Mouse (Mus musculus): ENCODE measurements around the gene Spint1. TPM values are rescaled to one million over a fixed set of nuclear protein-coding genes. Genes with fewer than 3 reads are reported as not detected.

Gene Spint1
- polyA plus RNA-seq, 1 experiment from 2014 or later, result 62.7 TPM

GRCm38 (mm10) chr2:119287372-119287771, 50.2 kb downstream of the Spint1 start:
- Histone ChIP-seq H3K27ac (no peak overlapping the region), H3K4me2 (ENCODE audit: low read length) (no peak overlapping the region), H3K9me3 (replicated peaks; ENCODE audit: low read length) (no peaks in the 10 kb centered on the region), H3K9ac (ENCODE audit: low read depth, low read length) (no peak overlapping the region), H3K4me1 (replicated peaks; ENCODE audit: insufficient read depth, low read length) (0 out of 2 replicates have a peak, but pooled peaks cover 4% of the 10 kb centered on the region), H3K4me3 (replicated peaks; ENCODE audit: low read depth, low read length) (no peak overlapping the region), H3K27me3 (ENCODE audit: insufficient read depth, low read length) (no peaks in the 10 kb centered on the region), H3K36me3 (ENCODE audit: insufficient read depth, low read length) (0 out of 2 replicates have a peak, but pooled peaks cover 15% of the 10 kb centered on the region)
- DNase-seq (ENCODE audit: low spot score) (no peak), ATAC-seq (replicated peaks; ENCODE audit: low FRiP score, low read depth) (no peak)
- WGBS, result 87% methylated on average over 5 of the region's 5 CpGs
- no peak for TF ChIP-seq CTCF (IDR thresholded peaks at IDR 0.05; ENCODE audit: low read depth)

DNA sequence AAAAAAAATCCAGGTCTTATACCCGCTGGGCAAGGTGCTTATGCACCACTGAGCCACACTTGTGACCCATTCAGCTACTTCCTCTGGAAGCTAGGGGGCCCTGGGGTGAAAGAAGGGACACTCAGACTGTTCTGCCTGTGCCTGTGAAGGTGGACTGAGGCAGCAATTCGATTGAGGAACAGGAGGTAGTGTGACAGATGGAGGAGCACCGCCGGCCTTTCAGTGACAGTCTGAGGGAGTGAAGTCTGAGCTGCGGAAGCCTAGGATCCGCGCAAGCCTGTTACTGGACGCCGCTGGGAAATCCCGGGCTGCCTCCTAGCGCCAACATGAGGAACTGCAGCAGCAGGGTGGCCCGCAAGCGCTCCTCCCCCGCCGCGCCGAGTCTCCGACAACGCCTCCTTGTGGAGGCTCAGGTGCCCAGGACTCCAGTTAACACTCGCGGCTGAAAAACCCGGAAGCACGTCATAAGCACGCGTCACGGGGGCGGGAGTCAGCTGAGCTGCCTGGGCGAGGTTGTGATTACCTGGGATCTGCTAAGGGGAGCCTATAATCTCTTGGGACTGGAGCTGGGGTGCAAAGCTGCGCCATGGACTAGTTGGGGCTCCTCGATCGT, 51.2 kb downstream of the Spint1 start, which contains the start of gene Vps18:
Vps18 (plus strand) TSS at position 471 of the 613 bp plus-strand sequence.
- Histone ChIP-seq H3K36me3 (ENCODE audit: insufficient read depth, low read length) (peaks cover 24% of the 10 kb centered on the region), H3K9ac (ENCODE audit: low read depth, low read length) (peak within 1 kb of the TSS; percentile 51), H3K4me3 (replicated peaks; ENCODE audit: low read depth, low read length) (peak within 1 kb of the TSS; percentile 47), H3K9me3 (replicated peaks; ENCODE audit: low read length) (no peaks in the 10 kb centered on the region), H3K4me1 (replicated peaks; ENCODE audit: insufficient read depth, low read length) (0 out of 2 replicates have a peak, but pooled peaks cover 4% of the 10 kb centered on the region), H3K27me3 (ENCODE audit: insufficient read depth, low read length) (no peaks in the 10 kb centered on the region), H3K4me2 (ENCODE audit: low read length) (peak within 1 kb of the TSS; percentile 56), H3K27ac (peak within 1 kb of the TSS; percentile 5; the same call in 1 of the 2 replicates)
- DNase-seq (ENCODE audit: low spot score), result peak; percentile 98
- ATAC-seq (replicated peaks; ENCODE audit: low FRiP score, low read depth), result peak; percentile 93
- WGBS, result under 1% methylated on average over 31 of the region's 31 CpGs
- TF ChIP-seq CTCF (IDR thresholded peaks at IDR 0.05; ENCODE audit: low read depth), result peak; percentile 100

DNA sequence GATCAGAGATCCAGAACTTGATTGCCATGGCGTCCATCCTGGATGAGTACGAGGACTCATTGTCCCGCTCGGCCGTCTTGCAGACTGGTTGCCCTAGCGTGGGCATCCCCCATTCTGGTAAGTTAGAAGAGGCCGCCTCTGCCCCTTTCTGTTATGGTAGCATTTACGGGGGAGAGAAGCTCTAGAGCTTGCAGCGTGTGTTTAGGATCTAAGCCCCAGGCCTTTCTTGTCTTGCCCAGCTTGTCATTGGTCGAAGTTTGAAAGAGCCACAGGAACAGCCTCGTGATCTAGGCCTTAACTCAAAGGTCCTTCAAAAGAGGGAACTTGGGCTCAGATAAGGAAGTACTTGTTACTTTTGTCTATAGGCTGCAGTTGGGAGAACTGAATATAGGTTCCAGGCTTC, 51.9 kb downstream of the Spint1 start:
- H3K9ac ChIP-seq (ENCODE audit: low read depth, low read length), result peak overlapping the region; percentile 51
- H3K27ac ChIP-seq, result peak overlapping the region; percentile 5; the same call in 1 of the 2 replicates
- H3K4me3 ChIP-seq (replicated peaks; ENCODE audit: low read depth, low read length), result peak overlapping the region; percentile 47
- DNase-seq (ENCODE audit: low spot score) (peak; percentile 36), ATAC-seq (replicated peaks; ENCODE audit: low FRiP score, low read depth) (0 out of 2 replicates have a peak, but pooled peaks have one; percentile 3)
- no peaks in the 10 kb centered on the region for H3K9me3 ChIP-seq (replicated peaks; ENCODE audit: low read length)
- no peaks in the 10 kb centered on the region for H3K27me3 ChIP-seq (ENCODE audit: insufficient read depth, low read length)
- peaks cover 30% of the 10 kb centered on the region for H3K36me3 ChIP-seq (ENCODE audit: insufficient read depth, low read length)
- TF ChIP-seq CTCF (IDR thresholded peaks at IDR 0.05; ENCODE audit: low read depth), result no peak
- 1% methylated on average over 11 of the region's 11 CpGs for WGBS
- H3K4me1 ChIP-seq (replicated peaks; ENCODE audit: insufficient read depth, low read length), result 0 out of 2 replicates have a peak, but pooled peaks cover 4% of the 10 kb centered on the region
- H3K4me2 ChIP-seq (ENCODE audit: low read length), result peak overlapping the region; percentile 56

DNA sequence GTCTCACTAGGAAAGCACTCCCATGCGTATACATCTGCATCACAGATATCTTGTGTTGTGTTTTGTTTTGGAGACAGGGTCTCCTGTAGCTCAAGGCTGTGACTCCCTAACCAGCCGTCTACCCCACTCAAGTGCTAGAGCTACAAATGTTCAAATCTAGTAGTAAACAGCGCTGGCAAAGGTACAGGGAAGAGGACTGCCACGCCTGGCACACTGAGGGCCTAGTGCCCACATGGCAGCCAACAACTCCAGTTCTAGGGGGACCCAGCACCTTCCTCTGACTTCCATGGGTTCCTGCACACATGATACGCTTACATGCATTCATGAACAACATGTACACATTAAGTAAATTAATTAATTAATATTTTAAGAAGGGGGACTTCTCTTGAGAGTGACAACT, 55.1 kb downstream of the Spint1 start:
- H3K4me3 ChIP-seq (replicated peaks; ENCODE audit: low read depth, low read length), result no peak overlapping the region
- H3K9me3 ChIP-seq (replicated peaks; ENCODE audit: low read length), result no peaks in the 10 kb centered on the region
- ATAC-seq (replicated peaks; ENCODE audit: low FRiP score, low read depth), result no peak
- 0 out of 2 replicates have a peak, but pooled peaks cover 4% of the 10 kb centered on the region for H3K4me1 ChIP-seq (replicated peaks; ENCODE audit: insufficient read depth, low read length)
- 92% methylated on average over 5 of the region's 5 CpGs for WGBS
- DNase-seq (ENCODE audit: low spot score), result no peak
- no peaks in the 10 kb centered on the region for H3K27me3 ChIP-seq (ENCODE audit: insufficient read depth, low read length)
- no peak overlapping the region for H3K27ac ChIP-seq
- H3K9ac ChIP-seq (ENCODE audit: low read depth, low read length), result no peak overlapping the region
- peaks cover 52% of the 10 kb centered on the region for H3K36me3 ChIP-seq (ENCODE audit: insufficient read depth, low read length)
- H3K4me2 ChIP-seq (ENCODE audit: low read length), result no peak overlapping the region
- TF ChIP-seq CTCF (IDR thresholded peaks at IDR 0.05; ENCODE audit: low read depth), result no peak

GRCm38 (mm10) chr2:119292852-119293251, 55.7 kb downstream of the Spint1 start:
- Histone ChIP-seq H3K4me1 (replicated peaks; ENCODE audit: insufficient read depth, low read length) (0 out of 2 replicates have a peak, but pooled peaks cover 4% of the 10 kb centered on the region), H3K36me3 (ENCODE audit: insufficient read depth, low read length) (peaks cover 57% of the 10 kb centered on the region), H3K9ac (ENCODE audit: low read depth, low read length) (no peak overlapping the region), H3K27me3 (ENCODE audit: insufficient read depth, low read length) (no peaks in the 10 kb centered on the region), H3K27ac (no peak overlapping the region), H3K4me2 (ENCODE audit: low read length) (no peak overlapping the region), H3K9me3 (replicated peaks; ENCODE audit: low read length) (no peaks in the 10 kb centered on the region), H3K4me3 (replicated peaks; ENCODE audit: low read depth, low read length) (no peak overlapping the region)
- TF ChIP-seq CTCF (IDR thresholded peaks at IDR 0.05; ENCODE audit: low read depth), result no peak
- 93% methylated on average over 17 of the region's 17 CpGs for WGBS
- ATAC-seq (replicated peaks; ENCODE audit: low FRiP score, low read depth) (no peak), DNase-seq (ENCODE audit: low spot score) (no peak)

DNA sequence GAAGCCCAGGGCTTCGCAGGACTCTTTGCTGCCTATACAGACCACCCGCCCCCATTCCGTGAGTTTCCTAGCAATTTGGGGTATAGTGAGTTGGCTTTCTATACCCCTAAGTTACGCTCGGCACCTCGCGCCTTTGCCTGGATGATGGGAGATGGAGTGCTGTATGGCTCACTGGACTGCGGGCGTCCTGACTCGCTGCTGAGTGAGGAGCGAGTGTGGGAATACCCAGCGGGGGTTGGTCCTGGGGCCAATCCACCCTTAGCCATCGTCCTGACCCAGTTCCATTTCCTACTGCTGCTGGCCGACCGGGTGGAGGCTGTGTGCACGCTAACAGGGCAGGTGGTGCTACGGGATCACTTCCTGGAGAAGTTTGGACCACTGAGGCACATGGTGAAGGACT, 56.1 kb downstream of the Spint1 start:
- WGBS, result 96% methylated on average over 17 of the region's 17 CpGs
- H3K27me3 ChIP-seq (ENCODE audit: insufficient read depth, low read length), result no peaks in the 10 kb centered on the region
- H3K9ac ChIP-seq (ENCODE audit: low read depth, low read length), result no peak overlapping the region
- H3K27ac ChIP-seq, result no peak overlapping the region
- no peak for DNase-seq (ENCODE audit: low spot score)
- H3K4me2 ChIP-seq (ENCODE audit: low read length), result no peak overlapping the region
- no peak overlapping the region for H3K4me3 ChIP-seq (replicated peaks; ENCODE audit: low read depth, low read length)
- 0 out of 2 replicates have a peak, but pooled peaks cover 4% of the 10 kb centered on the region for H3K4me1 ChIP-seq (replicated peaks; ENCODE audit: insufficient read depth, low read length)
- H3K36me3 ChIP-seq (ENCODE audit: insufficient read depth, low read length), result peaks cover 57% of the 10 kb centered on the region
- no peak for TF ChIP-seq CTCF (IDR thresholded peaks at IDR 0.05; ENCODE audit: low read depth)
- no peaks in the 10 kb centered on the region for H3K9me3 ChIP-seq (replicated peaks; ENCODE audit: low read length)
- no peak for ATAC-seq (replicated peaks; ENCODE audit: low FRiP score, low read depth)

Data from kidney, postnatal 0 days (tissue).